21 mouse cellular contexts compared by ENCODE assay signal in the genomic region with DNA sequence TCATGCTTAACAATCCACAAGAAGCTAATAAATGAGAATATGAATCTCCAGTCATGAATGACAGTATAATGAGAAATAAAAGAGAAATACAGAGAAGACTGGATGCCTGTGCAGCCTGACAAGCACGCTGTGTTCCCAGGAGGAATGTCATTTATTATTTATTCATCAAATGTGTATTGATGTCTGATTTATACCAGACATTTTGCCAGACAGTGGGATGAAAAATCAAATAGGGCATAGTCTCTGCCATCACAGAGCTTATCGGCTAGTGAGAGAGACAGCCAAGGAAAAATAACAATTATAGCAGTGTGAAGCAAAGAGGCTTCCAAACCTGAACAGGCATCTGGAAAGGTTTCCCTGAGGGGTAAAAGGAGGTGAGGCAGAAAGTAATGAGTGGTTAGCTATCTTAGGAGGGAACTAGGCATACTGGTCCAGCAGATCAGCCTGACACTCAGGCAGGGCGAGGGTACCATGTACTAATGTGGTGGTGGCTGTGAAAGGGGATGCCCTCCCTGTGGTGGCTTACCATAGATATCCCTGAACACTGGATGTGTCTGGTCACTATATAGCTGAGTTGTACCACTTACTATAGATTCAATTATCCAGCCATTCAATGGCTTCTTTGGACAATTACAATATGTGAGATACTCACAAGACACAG.
DNase-seq lines count a peak whose midpoint lies in the region; ATAC-seq lines count a peak whose summit lies in the region.
"Had no signal": no experiment of that assay in that cellular context is flagged by ENCODE, and none has a peak within 500 bp of the region (broad histone marks: within the 10 kb centered on the region; RNA-seq: fewer than 3 reads in every experiment).

No protein-coding gene starts in this region.

- H3K27ac ChIP-seq in hindbrain, embryonic 13.5 days, result peak overlapping the region; percentile 76
- no peak overlapping the region for H3K27ac ChIP-seq in hindbrain, embryonic 11.5 days (ENCODE audit: low read depth, low read length)
- no peak overlapping the region for H3K27ac ChIP-seq in hindbrain, embryonic 15.5 days (replicated peaks)
- H3K27ac ChIP-seq in neural tube, embryonic 13.5 days (replicated peaks), result peak overlapping the region; percentile 63
- H3K27ac ChIP-seq: embryonic facial prominence, embryonic 10.5 days; gastrocnemius, adult 2 months; heart, adult 2 months; liver, embryonic 14.5 days; lung, embryonic 15.5 days; macrophage had no signal

- DNase-seq in cerebellum, postnatal 10 days, result peak; percentile 2 to 9
- DNase-seq in cerebellum, adult 9-10 months, result no peak
- no peak for DNase-seq in hindbrain, embryonic 11.5 days (ENCODE audit: low spot score)
- DNase-seq in left cerebral cortex, adult 8-10 months (ENCODE audit: low spot score in 2 of 2), result no peak
- DNase-seq in gastrocnemius, postnatal 25 days, result no peak
- DNase-seq: adrenal gland, adult 8-10 months; cerebellum, adult 11-12 months; forebrain, postnatal 0 days; gastrocnemius, adult 2 months; heart, adult 2 months; kidney, adult 11 months; right cerebral cortex, postnatal 4 days; thymus, adult 2 months had no signal

- no peak overlapping the region for H3K4me3 ChIP-seq in hindbrain, embryonic 13.5 days
- no peak overlapping the region for H3K4me3 ChIP-seq in hindbrain, embryonic 11.5 days (ENCODE audit: low read depth, low read length)
- H3K4me3 ChIP-seq in hindbrain, embryonic 15.5 days, result no peak overlapping the region
- H3K4me3 ChIP-seq in neural tube, embryonic 13.5 days, result no peak overlapping the region
- H3K4me3 ChIP-seq: embryonic facial prominence, embryonic 10.5 days; gastrocnemius, adult 2 months; heart, adult 2 months; lung, embryonic 15.5 days had no signal

- no peaks in the 10 kb centered on the region for H3K9me3 ChIP-seq in hindbrain, embryonic 13.5 days
- H3K9me3 ChIP-seq in hindbrain, embryonic 11.5 days (ENCODE audit: control insufficient read depth, low read length), result no peaks in the 10 kb centered on the region
- H3K9me3 ChIP-seq in hindbrain, embryonic 15.5 days, result no peaks in the 10 kb centered on the region
- H3K9me3 ChIP-seq in neural tube, embryonic 13.5 days, result no peaks in the 10 kb centered on the region
- H3K9me3 ChIP-seq: embryonic facial prominence, embryonic 10.5 days; lung, embryonic 15.5 days had no signal

- no peaks in the 10 kb centered on the region for H3K36me3 ChIP-seq in hindbrain, embryonic 13.5 days
- H3K36me3 ChIP-seq in hindbrain, embryonic 11.5 days (ENCODE audit: control insufficient read depth, insufficient read depth, low read length), result no peaks in the 10 kb centered on the region
- H3K36me3 ChIP-seq in hindbrain, embryonic 15.5 days, result no peaks in the 10 kb centered on the region
- no peaks in the 10 kb centered on the region for H3K36me3 ChIP-seq in neural tube, embryonic 13.5 days
- H3K36me3 ChIP-seq: embryonic facial prominence, embryonic 10.5 days; lung, embryonic 15.5 days had no signal

- H3K9ac ChIP-seq in hindbrain, embryonic 13.5 days, result no peak overlapping the region
- no peak overlapping the region for H3K9ac ChIP-seq in hindbrain, embryonic 11.5 days (ENCODE audit: low read depth, low read length)
- no peak overlapping the region for H3K9ac ChIP-seq in hindbrain, embryonic 15.5 days
- H3K9ac ChIP-seq in neural tube, embryonic 13.5 days, result no peak overlapping the region
- H3K9ac ChIP-seq: forebrain, postnatal 0 days; liver, embryonic 14.5 days; lung, embryonic 15.5 days had no signal

- ATAC-seq in hindbrain, embryonic 13.5 days (ENCODE audit: low FRiP score), result 0 out of 2 replicates have a peak, but pooled peaks have one; percentile 37
- no peak; the same call in 1 of the 2 replicates for ATAC-seq in hindbrain, embryonic 11.5 days (ENCODE audit: low FRiP score)
- peak; percentile 46; the same call in 1 of the 2 replicates for ATAC-seq in hindbrain, embryonic 15.5 days (ENCODE audit: low FRiP score, low read depth)
- ATAC-seq in neural tube, embryonic 13.5 days (ENCODE audit: low read depth), result peak; percentile 42
- ATAC-seq: forebrain, postnatal 0 days; Patski had no signal

- peaks cover 20% of the 10 kb centered on the region for H3K4me1 ChIP-seq in hindbrain, embryonic 13.5 days (replicated peaks)
- H3K4me1 ChIP-seq in hindbrain, embryonic 11.5 days (replicated peaks; ENCODE audit: control insufficient read depth, insufficient read depth, low read length), result no peaks in the 10 kb centered on the region
- H3K4me1 ChIP-seq in hindbrain, embryonic 15.5 days (replicated peaks), result 0 out of 2 replicates have a peak, but pooled peaks cover 3% of the 10 kb centered on the region
- H3K4me1 ChIP-seq in neural tube, embryonic 13.5 days (replicated peaks), result peaks cover 11% of the 10 kb centered on the region
- H3K4me1 ChIP-seq: lung, embryonic 15.5 days had no signal

- 55% methylated on average over 3 of the region's 3 CpGs for WGBS in hindbrain, embryonic 13.5 days
- WGBS in hindbrain, embryonic 11.5 days, result 79% methylated on average over 3 of the region's 3 CpGs
- 57% methylated on average over 3 of the region's 3 CpGs for WGBS in hindbrain, embryonic 15.5 days
- WGBS in neural tube, embryonic 13.5 days, result 51% methylated on average over 3 of the region's 3 CpGs

- no peaks in the 10 kb centered on the region for H3K27me3 ChIP-seq in hindbrain, embryonic 13.5 days
- no peaks in the 10 kb centered on the region for H3K27me3 ChIP-seq in hindbrain, embryonic 11.5 days (ENCODE audit: control insufficient read depth, insufficient read depth, low read length)
- no peaks in the 10 kb centered on the region for H3K27me3 ChIP-seq in hindbrain, embryonic 15.5 days
- H3K27me3 ChIP-seq in neural tube, embryonic 13.5 days, result no peaks in the 10 kb centered on the region
- H3K27me3 ChIP-seq: lung, embryonic 15.5 days; Patski had no signal

- no peak overlapping the region for H3K4me2 ChIP-seq in hindbrain, embryonic 13.5 days
- H3K4me2 ChIP-seq in hindbrain, embryonic 11.5 days (replicated peaks; ENCODE audit: low read depth, low read length), result no peak overlapping the region
- H3K4me2 ChIP-seq in hindbrain, embryonic 15.5 days, result no peak overlapping the region
- H3K4me2 ChIP-seq in neural tube, embryonic 13.5 days, result no peak overlapping the region
- H3K4me2 ChIP-seq: lung, embryonic 15.5 days had no signal

Comparison
In these comparisons a context has a peak if more than half of its experiments do, and no peak if none do; other contexts are left out.
1. DNase-seq: peak in cerebellum, postnatal 10 days (2 of 2); none in cerebellum, adult 9-10 months (single experiment), hindbrain, embryonic 11.5 days (single experiment), left cerebral cortex, adult 8-10 months (0 of 2) and gastrocnemius, postnatal 25 days (single experiment).
2. H3K27ac ChIP-seq: peak in hindbrain, embryonic 13.5 days (single experiment) and neural tube, embryonic 13.5 days (single experiment); none in hindbrain, embryonic 11.5 days (single experiment) and hindbrain, embryonic 15.5 days (single experiment).